Mouse (Mus musculus) spleen, postnatal 36 days (tissue): ENCODE measurements at regions not wholly inside any gene's neighbourhood (a gene's known extent, or its start where the extent isn't known, plus 50 kb on each side); places are given as distances from the start of the nearest gene placed in this dataset.
"Not testable (repeated sequence)": the region's sequence is repeated elsewhere in the genome, so short reads cannot be mapped to it uniquely, and the experiment has no call there.

Source experiments
- DNase-seq, 2 experiments: peaks; one replicate each; pipeline ENCODE4 v3.0.0; 2022; ENCODE audit warnings: low spot score in 2 of 2, mixed read lengths in 1 of 2

GRCm38 (mm10) chr3:54541389-54541788 lies 151.2 kb upstream of the Supt20 start:
- no peak for DNase-seq

GRCm38 (mm10) chr3:54545393-54545792 lies 147.2 kb upstream of the Supt20 start:
- no peak for DNase-seq

GRCm38 (mm10) chr3:54551908-54552307 lies 140.7 kb upstream of the Supt20 start:
- DNase-seq: no peak

GRCm38 (mm10) chr3:54555954-54556353 lies 136.7 kb upstream of the Supt20 start:
- no peak for DNase-seq

- DNase-seq: no peak
Observed at GRCm38 (mm10) chr3:54559053-54559452, 133.6 kb upstream of the Supt20 start.

GRCm38 (mm10) chr3:54559527-54559926 lies 133.1 kb upstream of the Supt20 start:
- no peak for DNase-seq

- no peak for DNase-seq
Observed at GRCm38 (mm10) chr3:54560056-54560922, 132.3 kb upstream of the Supt20 start.

GRCm38 (mm10) chr3:54567329-54567728 lies 125.3 kb upstream of the Supt20 start:
- DNase-seq: no peak

GRCm38 (mm10) chr3:54568096-54568495 lies 124.5 kb upstream of the Supt20 start:
- no peak for DNase-seq

- DNase-seq: no peak
Observed at GRCm38 (mm10) chr3:54570501-54570900, 122.1 kb upstream of the Supt20 start.

GRCm38 (mm10) chr3:54577851-54578250 lies 114.8 kb upstream of the Supt20 start:
- no peak for DNase-seq

GRCm38 (mm10) chr3:54579425-54579824 lies 113.2 kb upstream of the Supt20 start:
- DNase-seq: no peak

GRCm38 (mm10) chr3:54580339-54580738 lies 112.3 kb upstream of the Supt20 start:
- no peak for DNase-seq

- not testable (repeated sequence) for DNase-seq
Observed at GRCm38 (mm10) chr3:54585781-54586180, 106.8 kb upstream of the Supt20 start.

- DNase-seq: no peak
Observed at GRCm38 (mm10) chr3:54587127-54587995, 105.2 kb upstream of the Supt20 start.

- DNase-seq: peak; percentile 48 to 53
Observed at GRCm38 (mm10) chr3:54588198-54588597, 104.4 kb upstream of the Supt20 start.

- peak; percentile 62 to 69 for DNase-seq
Observed at GRCm38 (mm10) chr3:54589976-54590375, 102.6 kb upstream of the Supt20 start.

GRCm38 (mm10) chr3:54591160-54591559 lies 101.4 kb upstream of the Supt20 start:
- no peak for DNase-seq

GRCm38 (mm10) chr3:54592064-54592463 lies 100.5 kb upstream of the Supt20 start:
- DNase-seq: no peak

- DNase-seq: peak; percentile 32 to 41
Observed at GRCm38 (mm10) chr3:54592655-54593428, 99.8 kb upstream of the Supt20 start.

GRCm38 (mm10) chr3:54595193-54595592 lies 97.4 kb upstream of the Supt20 start:
- DNase-seq: no peak
